Mouse (Mus musculus) urinary bladder, postnatal 4 days (tissue): ENCODE results near the gene Gm27029.
"Not testable (repeated sequence)": the region's sequence is repeated elsewhere in the genome, so short reads cannot be mapped to it uniquely, and the experiment has no call there.

ENCODE experiments used
- DNase-seq, 2 experiments: peaks; one replicate each; pipeline ENCODE4 v3.0.0; 2021 to 2022; ENCODE audit warnings: low spot score in 2 of 2

Gm27029 gene

DNA sequence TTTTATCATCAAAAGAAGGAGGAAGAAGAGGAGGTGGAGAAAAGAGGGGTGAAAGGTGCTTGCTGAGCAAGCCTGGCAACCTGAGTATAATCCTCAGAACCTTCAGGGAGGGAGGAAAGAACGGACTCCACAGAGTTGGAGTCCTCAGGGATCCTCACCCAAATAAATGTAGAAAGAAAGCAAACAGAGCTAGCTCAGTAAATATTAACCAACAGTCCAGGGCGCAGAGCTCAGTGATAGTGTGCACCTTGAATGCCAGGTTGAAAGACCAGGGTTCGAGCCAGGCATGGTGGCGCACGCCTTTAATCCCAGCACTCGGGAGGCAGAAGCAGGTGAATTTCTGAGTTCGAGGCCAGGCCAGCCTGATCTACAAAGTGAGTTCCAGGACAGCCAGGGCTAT, 31.0 kb upstream of the Gm27029 start:
- DNase-seq: no peak

DNA sequence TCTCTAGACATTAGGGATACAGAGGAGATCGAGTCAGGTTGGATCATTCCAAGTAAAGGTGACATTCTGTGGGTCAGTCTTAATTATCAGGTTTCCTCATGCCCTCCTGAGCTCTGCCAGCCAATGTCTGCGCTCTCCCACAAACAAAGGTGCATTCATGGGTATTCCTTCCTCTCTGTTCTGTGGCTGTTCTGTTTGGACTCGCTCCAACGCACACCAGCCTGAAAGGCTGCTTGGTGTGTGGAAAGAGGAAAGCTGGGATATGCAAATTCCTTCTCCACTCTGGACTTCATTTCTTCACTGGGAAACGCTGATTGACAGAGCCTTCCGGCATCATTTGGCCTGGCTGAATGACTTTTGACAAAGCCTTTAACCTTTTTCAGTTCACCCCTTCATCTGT, 30.1 kb upstream of the Gm27029 start:
- DNase-seq: no peak

DNA sequence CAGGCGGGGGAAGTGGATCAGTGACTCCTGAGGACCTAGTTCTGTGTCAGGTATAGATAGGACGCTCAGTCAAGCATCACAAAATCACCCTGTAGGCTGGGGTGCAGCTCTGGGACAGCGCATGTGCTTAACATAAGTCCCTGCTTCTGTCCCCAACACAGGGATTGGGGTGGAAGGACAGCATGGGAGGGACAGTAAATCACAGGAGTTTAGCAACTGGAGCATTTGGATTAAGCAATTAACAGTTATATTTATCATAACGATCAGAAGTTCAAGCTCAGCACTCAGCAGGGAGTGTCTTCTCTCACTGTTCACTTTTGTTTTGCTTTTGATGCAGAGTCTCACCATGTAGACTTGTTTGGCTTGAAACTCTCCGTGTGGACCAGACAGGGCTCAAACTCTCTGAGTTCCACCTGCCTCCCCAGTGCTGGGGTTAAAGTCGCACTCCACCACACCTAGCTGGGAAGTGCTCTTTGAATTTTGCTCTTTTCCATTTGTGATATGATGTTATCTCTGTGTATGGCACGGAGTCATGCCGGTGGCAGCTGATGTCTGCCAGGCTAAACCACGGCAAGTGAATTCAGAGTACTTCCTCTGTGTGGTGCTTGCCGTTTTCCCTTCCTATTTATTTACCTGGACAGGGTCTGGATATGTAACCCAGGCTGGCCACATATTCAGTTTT, 27.6 kb upstream of the Gm27029 start:
- peak in 1 of 2 experiments; percentile 34 for DNase-seq

DNA sequence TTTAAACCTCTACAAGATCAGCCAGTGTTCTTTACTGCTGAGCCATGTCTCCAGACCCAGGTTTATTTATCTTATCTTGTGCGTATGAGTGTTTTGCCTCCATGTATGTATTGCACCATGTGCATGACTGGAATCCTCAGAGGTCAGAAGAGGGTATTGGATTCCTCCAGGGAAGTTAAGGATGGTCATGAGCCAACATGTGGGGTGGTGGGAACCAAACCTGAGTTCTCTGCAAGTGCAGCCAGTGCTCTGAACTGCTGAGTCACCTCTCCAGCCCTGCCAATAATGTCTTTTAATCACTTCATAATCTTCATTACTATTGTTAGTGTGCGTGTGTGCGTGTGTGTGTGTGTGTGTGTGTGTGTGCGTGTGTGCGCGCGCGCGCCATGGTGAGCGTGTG, 26.9 kb upstream of the Gm27029 start:
- no peak for DNase-seq

DNA sequence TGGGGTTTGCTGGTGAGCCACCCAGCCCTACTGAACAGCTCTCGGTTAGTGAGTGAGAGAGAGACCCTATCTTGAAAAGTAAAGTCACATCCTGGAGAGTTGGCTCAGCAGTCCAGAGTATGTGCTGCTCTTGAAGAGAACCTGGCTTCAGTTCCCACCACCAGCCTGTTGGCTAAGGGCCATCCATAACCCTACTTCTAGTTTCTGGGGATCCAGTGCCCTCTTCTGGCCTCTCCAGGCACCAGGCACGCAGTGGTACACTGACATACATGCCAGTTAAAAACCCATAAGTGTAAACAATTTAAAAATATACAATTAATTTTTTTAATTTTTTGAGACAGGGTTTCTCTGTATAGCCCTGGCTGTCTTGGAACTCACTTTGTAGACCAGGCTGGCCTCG, 25.8 kb upstream of the Gm27029 start:
- no peak for DNase-seq

DNA sequence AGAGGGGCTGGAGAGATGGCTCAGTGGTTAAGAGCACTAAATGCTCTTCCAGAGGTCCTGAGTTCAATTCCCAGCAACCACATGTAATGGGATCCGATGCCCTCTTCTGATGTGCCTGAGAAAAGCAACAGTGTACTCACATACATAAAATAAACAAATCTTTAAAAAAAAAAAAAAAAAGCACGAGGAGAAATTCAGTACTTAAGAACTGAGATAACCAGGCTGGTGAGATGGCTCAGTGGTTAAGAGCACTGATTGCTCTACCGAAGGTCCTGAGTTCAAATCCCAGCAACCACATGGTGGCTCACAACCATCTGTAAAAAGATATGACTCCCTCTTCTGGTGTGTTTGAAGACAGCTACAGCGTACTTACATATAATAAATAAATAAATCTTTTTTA, 25.0 kb upstream of the Gm27029 start:
- not testable (repeated sequence) for DNase-seq

DNA sequence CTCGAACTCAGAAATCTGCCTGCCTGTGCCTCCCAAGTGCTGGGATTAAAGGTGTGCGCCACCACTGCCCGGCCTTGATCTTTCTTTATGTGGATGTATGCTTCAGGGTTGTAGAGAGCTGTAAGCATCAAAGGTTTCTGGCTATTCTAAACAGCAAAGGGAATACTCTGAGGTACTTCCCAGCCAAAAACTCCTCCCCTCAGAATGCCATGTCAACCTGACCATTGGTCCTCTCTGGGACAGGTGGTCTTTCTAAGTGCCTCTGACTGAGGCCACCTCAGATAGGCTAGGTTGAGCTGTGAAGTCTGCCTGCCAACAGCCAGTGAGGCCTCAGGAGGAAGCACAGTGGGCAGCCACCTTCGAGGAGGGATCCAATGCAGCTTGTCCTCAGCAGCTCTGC, 24.3 kb upstream of the Gm27029 start:
- DNase-seq: no peak

DNA sequence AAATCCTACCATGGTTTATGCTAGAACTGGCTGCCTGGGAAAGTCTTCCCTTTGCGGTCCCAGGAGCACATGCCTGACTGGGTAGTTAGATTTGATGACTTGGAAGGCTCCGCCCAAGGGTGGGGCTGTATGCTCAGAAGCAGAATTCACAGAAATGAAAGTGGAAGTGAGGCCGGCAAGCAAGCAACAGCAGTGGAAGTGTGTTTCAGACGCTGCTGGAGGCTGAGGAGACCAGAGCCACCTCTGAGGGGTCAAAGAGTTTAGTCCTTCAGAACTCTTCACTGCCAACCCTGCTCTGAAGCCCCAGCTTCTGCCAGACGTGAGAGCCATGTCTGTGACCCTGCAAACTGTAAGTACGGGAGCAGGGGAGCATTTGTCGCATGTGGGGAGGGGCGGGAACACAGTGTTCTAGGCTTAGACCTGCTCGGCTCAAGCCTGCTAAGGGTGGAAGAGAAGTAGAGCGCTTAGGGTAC, 23.7 kb upstream of the Gm27029 start, which contains the start of gene Ifi35:
Ifi35 (plus strand) TSS at position 134 of the 473 bp plus-strand sequence.
- peak in 1 of 2 experiments; percentile 61 for DNase-seq

DNA sequence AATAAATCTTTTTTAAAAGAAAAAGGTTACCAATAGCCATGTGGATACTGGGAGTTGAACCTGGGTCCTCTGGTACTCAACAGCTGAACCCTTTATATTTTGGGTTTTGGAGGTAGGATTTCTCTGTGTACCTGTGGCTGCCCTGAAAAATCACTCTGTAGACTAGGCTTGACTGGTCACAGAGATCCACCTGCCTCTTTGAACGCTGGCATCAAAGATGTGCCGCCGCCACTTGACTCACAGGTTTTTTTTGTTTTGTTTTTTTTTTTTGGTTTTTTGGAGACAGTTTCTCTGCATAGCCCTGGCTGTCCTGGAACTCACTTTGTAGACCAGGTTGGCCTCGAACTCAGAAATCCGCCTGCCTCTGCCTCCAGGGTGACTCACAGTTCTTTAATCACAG, 23.2 kb upstream of the Gm27029 start:
- DNase-seq: no peak

DNA sequence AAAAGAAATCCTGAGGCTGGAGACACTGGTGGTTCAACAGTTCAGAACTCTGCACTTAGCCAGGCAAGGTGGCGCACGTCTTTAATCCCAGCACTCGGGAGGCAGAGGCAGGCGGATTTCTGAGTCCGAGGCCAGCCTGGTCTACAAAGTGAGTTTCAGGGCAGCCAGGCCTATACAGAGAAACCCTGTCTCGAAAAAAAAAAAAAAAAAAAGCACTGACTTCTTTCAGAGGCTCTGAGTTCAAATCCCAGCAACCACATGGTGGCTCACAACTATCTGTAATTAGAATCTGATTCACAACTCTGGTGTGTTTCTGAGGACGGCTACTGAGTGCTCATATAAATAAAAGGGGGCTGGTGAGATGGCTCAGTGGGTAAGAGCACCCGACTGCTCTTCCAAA, 22.3 kb upstream of the Gm27029 start:
- DNase-seq: not testable (repeated sequence)

DNA sequence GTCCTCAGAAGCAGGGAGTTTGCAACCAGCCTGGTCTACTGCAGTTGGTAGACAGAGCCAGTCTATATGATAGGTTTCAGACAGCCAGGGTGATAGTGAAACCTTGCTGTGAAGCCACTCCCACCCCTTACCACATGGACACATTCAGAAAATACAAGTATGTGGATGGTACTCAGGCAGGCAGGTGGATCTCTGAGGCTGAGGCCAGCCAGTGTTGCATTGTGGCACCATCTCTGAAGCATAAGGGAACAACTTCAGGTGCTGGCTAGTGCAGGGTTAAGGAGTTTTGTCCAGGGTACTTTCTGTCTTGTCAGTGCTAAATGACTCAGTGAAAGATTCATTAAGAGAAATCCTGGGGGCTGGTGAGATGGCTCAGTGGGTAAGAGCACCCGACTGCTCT, 21.7 kb upstream of the Gm27029 start:
- no peak for DNase-seq

DNA sequence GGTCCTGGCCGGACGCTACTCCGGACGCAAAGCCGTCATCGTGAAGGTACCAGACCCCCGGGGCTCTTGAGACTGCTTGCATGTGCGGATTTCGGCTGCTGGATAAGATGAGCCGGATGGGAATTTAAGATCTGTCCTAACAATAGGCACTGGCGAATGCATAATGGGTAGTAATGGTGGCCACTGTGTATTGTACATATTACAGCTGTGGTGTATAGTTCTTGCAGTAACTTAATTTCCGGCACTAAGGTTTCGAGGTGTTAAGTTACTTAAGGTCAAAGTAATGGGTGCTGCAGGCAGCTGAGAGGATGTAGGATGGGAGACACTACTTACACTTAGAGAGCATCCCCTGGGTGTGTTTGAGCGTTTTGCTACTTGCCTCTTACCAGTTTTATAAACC, 18.2 kb upstream of the Gm27029 start:
- DNase-seq: no peak

DNA sequence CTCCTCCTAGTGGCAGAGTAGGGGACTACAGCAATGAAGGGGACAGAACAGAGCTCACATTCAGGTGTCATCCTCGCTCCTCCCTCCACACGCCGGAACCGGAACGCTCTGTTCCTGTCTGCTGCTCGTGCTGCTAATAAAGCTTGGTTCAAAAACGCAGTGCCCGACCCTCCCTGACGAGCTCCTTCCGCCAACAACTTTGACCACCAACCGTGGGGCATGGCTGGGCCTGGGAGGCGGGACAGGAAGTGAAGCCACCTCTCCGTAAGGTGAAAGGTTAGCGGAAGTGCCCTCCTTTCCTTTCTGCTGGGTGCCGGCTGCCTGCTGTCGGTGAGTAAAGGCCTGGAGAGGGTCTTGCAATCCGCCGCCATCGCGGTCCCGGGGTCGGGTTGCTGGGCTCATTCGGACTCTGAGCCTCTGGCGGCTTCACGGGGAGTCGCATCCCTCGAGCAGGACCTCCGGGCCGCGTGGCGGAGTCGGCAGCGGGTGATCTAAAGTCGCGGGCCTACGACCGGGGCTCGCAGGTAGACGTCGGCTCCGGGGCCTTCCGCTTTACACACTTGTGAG, 17.6 kb upstream of the Gm27029 start, which contains the start of gene Rpl27:
Rpl27 (plus strand) TSS at position 172 of the 567 bp plus-strand sequence.
- DNase-seq: peak; percentile 95 to 98

DNA sequence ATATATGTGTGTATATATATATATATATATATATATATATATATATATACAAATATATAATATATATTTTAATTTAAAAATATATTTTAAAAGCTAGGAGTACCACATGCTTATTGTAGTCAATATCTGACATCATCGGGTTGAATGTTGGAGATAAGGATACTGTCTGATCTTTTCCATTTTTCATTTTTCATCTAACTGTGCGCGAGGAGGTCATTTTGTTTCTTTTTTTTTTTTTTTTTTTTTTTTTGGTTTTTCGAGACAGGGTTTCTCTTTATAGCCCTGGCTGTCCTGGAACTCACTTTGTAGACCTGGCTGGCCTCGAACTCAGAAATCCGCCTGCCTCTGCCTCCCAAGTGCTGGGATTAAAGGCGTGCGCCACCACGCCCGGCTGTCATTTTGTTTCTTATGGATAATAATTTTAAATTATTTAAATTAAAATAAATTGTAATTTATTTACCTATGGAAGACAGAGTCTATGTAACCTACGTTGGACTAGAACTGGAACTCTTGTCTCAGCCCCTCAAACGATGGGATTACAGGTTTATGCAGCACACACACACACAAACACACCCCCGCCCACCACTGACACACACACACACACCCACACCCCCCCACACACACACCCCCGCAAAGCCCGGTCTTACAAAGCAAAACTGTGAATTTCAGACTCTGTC, 17.0 kb upstream of the Gm27029 start:
- not testable (repeated sequence) for DNase-seq

DNA sequence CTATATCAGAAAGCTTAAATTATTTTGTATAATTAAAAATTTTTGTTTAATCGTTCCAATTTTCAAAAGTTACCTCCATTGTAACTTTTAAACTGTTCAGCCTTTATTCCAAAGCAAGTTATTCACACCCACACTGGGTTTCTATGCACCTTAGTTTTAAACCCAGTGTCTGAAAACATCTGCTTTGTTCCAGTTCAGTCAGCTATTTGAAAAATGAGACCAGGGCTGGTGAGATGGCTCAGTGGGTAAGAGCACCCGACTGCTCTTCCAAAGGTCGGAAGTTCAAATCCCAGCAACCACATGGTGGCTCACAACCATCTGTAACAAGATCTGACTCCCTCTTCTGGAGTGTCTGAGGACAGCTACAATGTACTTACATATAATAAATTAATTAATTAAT, 13.4 kb upstream of the Gm27029 start:
- not testable (repeated sequence) for DNase-seq

DNA sequence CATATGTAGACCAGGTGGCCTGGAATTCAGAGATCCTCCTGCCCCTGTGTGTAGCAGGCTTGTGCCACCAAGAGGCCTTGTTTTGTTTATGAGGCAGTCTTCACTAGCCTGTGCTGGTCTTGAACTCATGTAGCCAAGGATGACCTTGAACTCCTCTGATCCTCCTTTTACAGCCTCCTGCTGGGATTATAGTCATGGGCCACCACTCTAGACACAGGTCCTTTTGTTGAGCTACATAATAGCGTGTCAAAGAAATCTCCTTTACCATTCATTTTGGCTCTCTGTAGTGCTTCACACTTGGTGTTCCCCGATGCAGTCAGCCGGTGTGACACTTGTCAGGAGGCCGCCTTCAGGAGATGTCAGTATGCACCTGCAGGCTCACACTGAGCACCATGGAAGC, 12.3 kb upstream of the Gm27029 start:
- no peak for DNase-seq

DNA sequence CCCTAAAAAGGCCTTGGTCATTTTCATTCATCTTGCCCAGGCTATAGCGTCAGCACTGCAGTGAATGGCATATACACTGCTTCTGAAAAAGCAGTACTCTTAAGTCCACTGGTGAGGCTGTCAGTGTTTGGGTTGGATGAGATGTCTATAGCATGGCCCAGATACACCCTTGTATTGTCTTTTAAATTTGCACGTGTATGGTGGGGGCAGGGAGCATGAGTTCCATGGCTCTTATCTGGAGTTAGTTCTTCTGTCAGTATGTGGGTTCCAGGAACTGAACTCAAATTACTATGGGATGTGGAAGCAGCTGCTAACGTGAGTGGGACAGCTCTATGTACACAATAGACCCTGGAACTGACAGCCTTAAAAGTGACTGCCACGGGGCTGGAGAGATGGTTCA, 11.2 kb upstream of the Gm27029 start:
- DNase-seq: no peak

DNA sequence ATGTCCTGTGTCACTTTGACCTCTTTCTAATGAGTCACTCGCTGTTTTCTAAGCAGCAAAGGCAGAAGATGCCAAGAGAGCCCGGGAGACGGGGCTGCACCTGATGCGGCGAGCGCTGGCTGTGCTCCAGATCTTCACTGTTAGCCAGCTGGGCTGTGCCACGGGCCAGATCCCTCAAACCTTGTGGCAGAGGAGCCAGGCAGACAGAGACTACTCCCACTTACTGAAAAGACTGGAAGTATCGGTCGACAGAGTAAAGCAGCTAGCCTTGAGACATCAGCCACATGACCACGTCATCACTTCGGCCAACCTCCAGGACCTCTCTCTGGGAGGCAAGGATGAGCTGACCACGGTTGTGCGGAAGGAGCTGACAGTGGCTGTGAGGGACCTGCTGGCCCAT, 8.8 kb upstream of the Gm27029 start:
- DNase-seq: no peak

DNA sequence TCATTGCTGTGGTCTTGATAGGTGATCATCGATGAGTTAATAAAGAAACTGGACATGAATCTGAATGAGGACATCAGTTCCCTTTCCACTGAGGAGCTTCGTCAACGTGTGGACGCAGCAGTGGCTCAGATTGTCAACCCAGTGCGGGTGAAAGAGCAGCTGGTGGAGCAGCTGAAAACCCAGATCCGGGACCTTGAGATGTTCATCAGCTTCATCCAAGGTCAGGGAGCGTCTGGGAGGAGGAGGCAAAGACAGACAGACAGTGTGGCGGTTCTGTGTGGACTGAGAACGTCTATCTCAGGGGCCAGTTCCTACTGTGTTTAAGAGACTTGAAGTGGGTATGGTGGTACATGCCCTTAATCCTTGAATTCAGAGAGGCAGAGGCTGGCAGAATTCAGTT, 6.7 kb upstream of the Gm27029 start:
- DNase-seq: no peak

DNA sequence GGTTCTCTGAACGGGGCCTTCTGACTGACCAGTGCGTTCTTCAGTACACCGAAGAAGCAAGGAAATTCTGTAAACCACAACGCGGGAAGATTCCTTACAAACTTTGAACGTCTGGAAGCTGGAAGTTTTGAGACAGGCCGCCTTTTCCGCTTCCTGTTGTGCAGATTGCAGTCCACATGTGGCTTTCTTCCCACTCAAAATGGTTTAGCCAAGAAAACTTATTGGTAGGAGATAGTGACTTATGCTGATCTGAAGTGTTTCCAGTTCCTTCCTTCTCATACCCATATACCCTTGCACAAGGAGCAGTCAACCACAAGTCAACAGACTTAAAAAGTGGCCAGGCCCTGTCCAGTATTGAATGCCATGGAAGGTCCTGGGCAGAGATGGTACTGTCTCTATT, 1.6 kb upstream of the Gm27029 start:
- no peak for DNase-seq

DNA sequence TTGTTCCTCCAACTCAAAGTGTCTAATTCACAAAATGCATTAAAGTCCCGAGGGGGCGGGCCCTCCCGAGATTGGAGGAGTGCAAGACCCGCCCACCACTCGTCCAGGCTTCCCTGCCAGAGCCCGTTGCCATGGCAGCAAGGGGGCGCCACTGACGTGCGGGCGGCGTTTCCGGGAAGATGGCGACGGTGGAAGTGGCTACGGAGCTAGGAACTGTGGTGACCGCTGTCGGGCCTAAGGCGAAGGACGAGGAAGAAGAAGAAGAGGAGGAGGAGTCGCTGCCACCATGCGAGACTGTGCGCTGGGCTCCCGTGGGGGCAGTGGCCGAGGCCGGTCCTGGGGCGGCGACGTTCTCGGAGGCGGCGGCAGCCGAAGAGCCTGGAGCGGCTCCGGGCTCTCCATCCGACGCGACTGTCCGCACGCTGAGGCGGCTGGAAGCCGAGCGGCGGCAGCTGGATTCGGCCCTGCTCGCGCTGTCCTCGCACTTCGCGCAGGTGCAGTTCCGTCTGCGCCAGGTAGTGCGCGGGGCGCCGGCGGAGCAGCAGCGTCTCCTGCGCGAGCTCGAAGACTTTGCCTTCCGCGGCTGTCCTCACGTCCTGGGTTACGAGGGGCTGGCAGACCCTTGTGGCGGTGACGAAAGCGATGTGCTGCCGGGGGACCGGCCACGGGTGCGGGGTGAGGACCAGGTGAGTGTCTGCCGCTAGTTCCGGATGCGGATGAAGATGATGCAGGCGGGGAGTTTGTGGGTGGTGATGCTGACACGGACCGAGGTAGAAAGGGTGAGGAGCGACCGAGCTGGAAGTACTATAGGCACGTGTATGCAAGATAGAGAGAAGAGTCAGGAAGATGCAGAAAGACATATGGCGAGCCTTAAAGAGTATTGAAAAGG, 573 bp upstream of the Gm27029 start, which contains the start of the genes Rundc1 and Ptges3l:
Rundc1 (plus strand) TSS at position 161 of the 889 bp plus-strand sequence.
Ptges3l (minus strand) TSS at position 409 of the 889 bp plus-strand sequence.
- DNase-seq: peak; percentile 96 to 100

DNA sequence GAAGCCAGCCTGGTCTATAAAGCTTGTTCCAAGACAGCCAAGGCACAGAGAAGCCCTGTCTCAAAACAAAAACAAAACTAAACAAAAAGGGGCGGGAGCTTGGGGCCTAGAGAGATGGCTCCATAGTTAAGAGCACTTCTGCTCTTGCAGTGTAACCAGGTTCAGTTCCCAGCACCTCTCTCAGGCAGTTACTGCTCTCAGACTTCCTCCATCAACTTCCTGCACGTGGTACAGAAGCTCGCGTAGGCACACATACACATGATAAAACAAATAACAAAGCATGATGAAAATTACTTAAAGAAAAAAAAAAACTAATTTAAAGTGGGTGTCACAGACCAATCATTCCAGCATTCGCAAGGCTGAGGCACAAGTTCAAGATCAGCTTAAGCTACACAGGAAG, 4.4 kb downstream of the Gm27029 start:
- DNase-seq: no peak
